Mouse (Mus musculus) cerebellum, postnatal 4 days (tissue): ENCODE results near the gene 9230102O04Rik.

Experiments
- DNase-seq, 2 experiments: peaks; one replicate each; pipeline ENCODE4 v3.0.0; 2022; ENCODE audit warnings: low spot score in 2 of 2, mixed read lengths in 1 of 2

9230102O04Rik gene

DNA sequence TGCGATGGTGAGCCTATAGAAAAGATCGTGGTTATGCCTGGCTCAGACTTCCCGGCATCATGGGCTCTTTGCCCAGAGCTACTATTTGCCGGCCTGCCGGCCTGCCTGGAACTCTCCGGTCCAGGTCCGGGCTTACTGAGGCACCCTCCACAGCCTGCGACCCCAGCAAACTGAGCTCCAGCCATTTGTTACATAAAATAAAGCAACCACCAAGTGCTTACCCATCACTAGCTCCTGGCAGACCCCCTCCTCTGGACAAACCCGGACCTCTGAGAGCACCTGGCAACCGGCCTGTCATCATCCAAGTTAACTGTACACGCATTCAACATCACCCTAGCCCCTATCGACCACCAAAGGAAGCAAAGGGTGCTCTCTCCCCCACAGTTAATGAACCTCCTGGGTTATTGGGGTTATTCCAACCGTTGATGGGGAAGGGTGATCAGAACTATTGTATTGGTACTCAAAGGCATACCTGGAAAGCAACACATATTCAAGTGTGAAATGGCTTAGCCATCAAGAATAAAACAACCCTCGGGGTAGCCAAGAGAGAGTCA lies 4.0 kb downstream of the 9230102O04Rik start:
- no peak for DNase-seq

DNA sequence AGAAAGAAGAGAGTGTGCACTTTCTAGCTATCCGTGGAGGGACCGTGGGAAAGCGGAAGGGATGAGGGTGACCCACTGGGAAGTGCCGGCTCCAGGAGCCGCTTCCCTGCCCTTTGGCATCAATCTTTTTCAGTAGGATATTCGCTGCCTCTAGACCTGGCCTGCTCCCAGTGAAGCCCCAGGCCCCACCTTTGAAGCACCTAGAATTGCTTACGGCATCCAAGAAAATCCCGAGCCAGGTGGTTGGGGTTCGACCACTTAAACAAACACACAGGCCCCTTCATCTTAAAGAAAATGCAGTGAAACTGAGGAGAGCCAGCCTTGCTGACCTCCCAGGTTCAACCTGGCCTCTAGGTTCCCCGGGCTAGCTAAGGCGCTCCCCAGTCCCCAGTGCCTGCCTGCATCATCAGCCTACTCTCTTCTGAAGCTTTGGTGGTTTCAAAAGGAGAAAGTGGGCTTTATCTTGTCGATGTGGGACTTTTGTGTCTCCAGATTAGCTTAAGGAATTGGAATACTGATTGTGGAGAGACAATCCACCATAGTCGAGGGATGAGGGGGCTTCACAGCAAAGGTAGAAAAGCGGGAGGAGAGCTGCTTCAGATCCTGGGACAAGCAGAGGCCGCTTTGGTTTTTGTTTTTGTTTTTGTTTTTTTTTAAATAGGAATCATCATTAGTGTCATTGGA lies 4.7 kb downstream of the 9230102O04Rik start:
- no peak for DNase-seq

DNA sequence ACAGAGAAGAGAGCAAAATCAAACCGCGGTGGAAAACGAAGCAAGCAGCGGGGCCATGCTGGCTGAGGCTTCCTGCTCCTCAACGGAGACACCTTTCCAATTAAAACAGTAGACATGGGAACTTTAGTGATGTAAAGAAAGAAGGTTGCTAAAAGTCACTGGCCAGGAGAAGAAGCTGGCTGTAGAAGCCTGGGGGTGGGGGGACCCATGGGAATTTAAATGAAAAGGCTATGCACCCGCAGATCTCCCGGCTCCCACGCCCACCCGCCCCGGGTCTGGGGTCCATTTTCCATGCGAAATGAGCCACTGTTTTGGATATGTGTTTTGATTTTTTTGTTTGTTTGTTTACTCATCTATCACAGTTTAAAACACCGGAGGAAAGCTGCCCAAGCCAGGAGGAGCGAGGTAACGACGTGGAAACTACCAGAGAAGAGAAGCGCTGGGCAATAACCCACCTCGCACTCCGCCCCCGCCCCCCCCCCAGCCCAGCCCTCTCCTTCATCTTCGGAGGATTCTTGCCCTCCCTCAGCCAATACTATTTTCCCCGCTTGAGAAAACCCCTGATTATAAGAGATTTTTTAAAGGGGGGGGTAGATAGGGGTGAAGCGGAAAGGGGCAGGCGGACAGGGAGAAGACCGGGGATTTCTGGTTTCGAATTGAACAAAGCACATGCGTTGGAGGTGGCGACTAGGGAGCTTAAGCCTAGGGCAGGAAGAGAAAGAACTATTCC lies 5.4 kb downstream of the 9230102O04Rik start:
- no peak for DNase-seq

DNA sequence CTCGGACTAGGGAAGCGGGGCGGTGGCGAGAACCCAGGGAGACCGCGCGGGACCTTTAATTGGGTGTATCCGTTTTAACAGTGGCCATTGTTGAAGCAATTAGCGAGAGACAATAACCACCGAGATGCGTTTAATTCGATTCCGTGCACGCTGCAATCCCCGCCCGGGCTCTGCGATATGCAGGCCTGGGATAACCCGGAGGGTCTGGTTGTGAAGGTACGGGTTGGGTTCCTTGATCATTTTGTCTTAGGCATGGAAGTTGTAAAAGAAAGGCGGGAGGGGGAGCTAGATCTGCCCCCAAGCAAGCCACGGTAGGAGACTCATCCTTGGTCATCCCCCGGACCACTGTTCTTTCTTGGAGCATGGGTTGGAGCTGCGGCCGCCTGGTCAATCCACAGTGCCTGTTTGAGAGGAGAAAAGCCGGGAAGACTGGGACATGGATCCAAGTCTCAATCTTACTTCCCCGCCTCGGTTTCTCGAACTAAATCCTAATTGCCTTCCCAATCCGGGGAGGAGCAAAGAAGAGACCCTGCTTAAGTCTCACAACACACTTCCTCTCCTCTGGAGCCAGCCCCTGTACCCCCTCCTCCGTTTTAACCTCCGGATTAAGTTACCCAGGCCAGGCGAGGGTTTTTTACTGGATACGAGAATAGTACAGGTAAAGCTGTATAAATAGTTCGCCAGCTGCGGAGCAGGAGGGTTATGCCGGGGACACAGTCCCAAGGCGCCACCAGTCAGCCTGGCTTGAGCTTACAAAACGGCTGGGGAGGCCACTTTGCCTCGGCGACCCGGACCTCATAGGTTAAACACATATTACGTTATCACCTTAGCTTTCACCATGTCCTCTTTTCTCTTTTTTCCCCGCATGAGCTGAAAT lies 6.2 kb downstream of the 9230102O04Rik start:
- DNase-seq = no peak

DNA sequence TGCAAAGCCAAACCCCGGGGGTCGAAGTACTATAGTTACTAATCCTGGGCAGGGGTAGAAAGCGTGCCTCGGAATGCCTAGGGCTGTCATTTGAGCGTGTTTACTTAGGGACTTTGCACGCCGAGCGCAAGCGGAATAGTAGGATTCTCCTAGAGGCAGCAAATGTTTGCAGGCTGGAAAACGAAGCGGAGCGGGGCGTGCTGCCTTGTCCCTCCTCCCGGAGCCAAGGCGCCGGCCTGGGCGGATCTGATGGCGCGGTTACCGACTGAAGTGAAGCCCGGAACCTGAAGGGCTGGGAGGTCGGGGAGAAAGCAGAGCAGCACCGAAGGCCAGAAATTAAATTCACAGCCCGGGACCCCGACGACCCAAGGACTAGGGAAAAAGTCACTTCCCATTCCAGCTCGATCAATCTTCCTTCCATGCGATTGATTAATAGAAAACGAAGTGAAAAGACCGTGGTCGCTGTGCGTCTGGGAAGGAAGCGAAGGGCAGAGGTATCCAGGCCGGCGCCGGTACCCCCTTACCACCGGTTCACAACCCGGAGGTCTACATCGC lies 6.9 kb downstream of the 9230102O04Rik start:
- no peak for DNase-seq

DNA sequence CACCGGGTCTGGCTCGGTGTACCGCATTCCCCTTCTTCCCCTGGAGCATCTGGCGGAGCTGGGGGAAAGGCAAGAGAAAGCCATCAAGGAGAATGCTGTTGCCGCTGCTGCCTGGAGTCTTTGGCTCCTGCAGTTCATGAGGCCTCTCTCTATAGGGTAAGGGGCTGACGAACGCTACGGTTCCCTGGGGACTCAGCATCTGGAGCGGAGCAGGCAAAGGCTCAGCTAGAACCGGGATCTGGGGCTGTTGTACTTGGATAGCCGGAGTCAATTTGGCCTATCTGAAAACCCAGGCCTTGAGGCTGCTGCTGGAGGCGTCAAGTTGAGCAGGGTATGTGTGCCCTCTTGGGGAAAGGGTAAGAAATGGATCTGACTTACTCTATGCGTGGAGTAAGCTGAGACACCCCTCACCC lies 7.7 kb downstream of the 9230102O04Rik start:
- DNase-seq = no peak

DNA sequence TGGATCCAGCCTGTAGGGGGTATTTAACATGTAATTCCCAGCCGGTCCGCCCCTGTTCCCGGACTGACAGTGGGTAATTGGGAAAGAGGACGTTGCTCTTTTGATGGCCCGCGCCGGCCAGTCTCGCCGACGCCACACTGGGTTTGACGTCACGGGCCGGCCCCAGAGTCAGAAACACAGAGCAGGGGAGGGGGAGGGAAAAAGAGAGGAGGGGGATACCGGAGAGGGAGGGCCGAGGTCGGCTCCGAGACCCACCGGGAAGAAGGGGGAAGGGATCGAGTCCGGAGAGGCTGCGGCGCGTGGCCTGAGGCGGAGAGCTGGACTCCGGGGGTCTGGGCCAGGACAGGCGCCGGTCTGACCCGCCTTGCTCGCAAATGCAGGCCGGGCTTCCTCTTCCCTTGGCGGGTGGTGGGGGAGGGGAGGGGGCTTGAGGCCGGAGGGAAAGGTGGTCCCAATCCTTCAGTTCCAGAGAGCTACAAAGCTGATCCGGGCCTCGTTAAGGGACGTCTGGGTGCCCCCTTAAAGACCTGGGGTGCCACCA lies 8.2 kb downstream of the 9230102O04Rik start, which contains the start of gene 4930412O13Rik:
Gene 4930412O13Rik (plus strand): TSS at position 202 of the 541 bp plus-strand sequence.
- no peak for DNase-seq

DNA sequence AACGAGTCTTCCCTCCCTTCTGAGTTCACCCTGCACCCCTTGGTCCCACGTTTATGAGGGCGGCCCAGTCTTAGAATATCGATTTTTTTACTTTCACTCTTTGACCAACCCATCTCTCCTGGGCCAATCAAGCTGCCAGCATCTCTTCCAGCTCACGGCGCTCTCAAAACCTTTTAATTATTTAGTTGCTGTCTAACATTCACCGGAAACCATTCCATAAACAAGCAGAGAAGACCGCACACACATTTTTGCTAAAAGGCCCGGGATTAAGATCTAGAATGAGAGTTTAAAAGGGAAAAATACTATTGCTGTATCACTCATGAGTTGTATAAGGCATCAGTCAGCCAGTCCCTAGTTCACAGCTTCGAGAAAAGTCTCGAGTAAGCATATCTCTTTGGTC lies 9.1 kb downstream of the 9230102O04Rik start:
- DNase-seq = no peak

DNA sequence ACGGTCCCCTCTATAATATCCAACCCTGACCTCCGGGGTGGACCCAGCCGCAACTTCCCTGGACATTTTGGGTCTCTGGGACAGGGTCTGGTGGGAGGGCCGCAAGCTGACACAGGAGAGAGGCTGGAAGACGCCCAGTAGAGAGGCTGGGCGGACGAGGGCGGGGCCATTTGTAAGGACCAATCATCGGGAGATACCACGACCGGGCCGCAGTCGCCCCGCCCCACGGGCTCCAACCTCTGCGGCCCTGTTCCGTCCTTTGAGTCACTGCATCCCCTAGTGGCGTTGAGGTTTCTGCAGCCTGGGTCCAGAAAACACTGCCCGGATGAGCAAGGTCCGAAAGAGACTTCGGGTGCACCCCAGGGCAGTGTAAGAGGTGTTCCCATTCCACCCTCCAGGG lies 9.8 kb downstream of the 9230102O04Rik start:
- DNase-seq = peak; percentile 59 to 81

DNA sequence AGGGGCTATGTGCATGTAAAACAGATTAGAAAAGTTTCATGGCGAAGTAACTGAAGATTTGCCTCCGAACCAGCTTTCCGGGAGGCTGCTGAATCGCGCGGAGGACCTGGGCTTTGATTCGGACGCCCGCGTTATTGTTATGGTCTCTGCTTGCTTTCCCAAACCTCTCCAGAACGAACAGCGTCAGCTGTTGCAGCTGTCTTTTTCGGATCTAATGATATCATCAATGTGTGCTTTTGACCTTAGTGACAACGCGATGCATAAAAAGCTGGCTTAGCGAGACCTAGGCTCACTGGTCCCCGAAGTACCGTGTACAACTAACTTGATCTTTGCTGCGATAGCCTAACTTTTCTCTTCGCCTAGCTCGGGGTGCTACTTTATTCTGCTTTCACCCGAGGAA lies 10.2 kb downstream of the 9230102O04Rik start:
- DNase-seq = no peak

DNA sequence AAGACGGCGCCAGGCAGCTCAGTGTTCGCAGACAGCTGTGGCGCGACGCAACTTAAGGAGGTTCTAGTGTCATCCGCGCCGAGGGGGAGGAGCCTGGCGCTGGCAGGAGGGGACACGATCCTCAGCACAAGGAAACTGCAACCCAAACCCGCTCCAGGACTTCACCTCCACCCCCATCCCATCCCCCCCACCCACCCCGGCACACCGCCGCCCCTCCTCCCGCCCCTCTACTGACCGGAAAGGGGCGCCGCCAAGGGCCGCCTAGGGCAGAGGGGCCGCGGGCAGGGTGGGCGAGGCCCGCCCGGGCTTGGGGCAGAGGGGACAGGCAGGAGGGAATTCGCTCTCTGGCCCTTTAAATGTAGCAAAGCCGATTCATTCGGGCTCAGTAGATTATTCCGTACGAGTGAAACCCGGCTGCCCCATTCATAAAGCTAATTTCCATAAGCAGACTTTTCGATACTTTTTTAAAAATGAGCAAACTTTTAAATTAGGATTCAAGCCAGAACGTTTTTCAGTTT lies 10.7 kb downstream of the 9230102O04Rik start:
- DNase-seq = no peak

DNA sequence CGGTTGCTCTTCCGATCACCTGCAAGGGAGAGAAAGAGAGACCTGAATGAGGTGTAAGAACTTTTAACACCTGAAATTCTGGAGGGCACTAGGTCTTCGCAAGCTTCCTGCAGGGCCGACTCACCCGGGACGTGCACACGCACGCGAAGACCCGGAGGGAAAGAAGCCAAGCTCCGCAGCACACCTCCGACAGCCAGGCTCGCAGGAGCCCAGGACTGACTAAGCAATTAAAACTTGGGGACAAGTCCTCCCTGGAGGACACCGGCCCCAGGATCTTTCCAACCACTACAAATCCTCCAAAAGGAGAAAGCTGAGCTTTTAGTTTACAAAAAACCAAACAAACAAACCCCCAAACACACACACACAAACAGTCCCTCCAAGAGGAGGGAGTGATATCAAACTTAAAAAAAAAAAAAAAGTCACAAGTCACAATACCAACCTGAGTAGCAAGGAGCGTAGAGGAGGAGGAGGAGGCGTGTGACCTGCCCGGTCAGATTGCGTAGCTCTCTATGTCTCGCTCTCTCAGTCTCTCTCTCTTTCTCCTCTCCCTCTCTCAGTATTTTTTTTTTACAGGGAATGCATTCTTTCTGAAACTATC lies 11.3 kb downstream of the 9230102O04Rik start:
- DNase-seq = no peak

DNA sequence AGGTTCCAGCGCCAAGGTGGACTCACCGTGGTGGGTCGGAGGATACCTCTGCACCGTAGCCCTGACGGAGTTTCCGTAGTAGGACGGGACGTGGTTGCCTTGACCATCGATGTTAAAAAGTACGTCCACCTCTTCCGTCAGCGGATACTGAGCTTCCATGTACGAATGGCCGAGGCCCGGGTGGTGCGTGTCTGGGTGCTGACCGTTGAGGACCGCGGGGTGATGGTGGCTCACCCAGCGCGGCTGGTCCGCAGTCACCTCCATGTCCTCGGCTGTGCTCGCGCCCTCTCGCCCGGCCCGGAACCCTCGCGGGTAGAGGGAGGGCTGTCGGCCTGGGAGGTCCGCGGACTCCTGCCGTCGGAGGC lies 12.0 kb downstream of the 9230102O04Rik start:
- DNase-seq = no peak

DNA sequence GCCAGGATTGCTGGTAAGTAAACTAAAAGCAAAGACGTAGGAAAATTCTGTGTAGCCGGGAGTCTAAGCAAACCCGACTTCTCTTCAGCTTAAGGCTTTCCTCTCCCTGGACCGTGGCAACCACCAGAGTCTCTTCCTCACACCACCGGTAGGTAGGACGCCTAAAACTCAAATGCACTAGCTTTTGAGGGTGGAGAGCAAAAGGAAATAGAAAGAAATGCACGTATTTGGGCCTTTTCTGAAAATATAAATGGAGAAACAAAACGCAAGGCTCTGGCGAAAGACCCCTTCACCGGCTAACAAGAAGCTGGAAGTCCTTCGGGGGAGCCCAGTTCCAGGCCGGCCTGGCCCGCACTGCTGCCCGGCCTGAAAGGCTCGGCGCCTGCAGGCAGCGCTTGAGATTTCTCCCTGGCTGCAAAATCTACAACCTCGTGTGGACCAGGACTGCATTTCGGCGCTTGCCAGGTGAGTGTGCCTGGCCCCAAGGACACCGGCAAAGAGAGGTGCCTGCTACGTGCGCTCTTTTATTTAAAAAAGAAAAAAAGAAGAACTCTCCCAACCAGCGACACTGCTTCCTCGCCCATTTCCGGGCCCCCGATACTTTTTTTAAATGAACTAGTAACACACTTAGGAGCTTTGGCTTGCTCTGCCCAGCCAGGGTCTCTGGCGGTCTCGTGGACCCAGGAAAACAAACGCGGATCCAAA lies 12.6 kb downstream of the 9230102O04Rik start:
- no peak for DNase-seq

DNA sequence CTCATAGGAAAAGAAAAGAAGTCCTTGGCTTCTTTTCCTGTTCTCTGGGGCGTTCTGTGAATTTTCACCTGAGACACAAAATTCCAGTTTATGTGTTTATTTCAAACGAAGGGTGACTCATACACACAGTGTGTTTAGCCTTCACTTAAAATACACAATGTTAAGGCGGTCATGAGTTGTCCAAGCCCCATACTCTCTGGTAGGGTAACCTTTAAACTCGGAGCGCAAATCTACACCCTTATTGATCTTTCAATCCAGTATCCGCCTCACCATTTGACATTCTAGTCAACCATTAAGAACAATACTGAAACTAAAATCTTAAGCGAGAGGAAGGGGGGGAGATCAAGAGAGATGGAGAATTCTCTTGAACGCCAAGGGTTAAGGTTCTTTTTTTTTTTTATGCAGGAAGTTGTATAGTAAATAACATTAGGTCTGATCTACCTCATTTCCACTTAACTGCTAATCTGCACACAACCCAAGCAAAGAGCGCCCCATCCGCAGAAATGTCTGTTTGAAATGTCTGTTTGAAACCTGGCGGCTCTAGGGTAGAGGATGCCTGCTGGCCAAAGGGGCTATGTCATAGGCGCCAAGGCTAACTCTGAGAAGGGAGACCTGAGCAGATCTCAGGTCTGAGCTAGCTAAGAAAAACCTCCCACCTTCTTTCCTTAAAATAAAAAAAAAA lies 13.5 kb downstream of the 9230102O04Rik start:
- DNase-seq = no peak

DNA sequence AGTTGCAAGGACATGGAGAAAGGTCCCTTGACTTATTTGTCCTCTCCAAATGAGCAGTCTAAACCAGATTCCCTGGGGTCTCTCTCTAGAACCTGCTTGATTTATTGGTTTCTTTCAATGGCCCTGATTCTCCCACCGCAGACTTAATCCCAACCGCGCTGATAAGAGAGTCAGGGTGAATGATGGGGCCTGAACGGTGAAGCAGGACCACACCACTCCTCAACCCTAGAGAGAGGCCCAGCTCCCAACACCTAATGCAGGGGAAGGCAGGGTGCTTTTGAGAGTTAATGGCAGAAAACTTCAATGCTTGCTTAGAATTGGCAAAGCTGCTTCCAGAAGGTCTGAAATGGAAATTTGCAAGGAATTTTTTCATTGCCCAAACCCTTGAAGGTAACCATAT lies 14.1 kb downstream of the 9230102O04Rik start:
- DNase-seq = no peak

DNA sequence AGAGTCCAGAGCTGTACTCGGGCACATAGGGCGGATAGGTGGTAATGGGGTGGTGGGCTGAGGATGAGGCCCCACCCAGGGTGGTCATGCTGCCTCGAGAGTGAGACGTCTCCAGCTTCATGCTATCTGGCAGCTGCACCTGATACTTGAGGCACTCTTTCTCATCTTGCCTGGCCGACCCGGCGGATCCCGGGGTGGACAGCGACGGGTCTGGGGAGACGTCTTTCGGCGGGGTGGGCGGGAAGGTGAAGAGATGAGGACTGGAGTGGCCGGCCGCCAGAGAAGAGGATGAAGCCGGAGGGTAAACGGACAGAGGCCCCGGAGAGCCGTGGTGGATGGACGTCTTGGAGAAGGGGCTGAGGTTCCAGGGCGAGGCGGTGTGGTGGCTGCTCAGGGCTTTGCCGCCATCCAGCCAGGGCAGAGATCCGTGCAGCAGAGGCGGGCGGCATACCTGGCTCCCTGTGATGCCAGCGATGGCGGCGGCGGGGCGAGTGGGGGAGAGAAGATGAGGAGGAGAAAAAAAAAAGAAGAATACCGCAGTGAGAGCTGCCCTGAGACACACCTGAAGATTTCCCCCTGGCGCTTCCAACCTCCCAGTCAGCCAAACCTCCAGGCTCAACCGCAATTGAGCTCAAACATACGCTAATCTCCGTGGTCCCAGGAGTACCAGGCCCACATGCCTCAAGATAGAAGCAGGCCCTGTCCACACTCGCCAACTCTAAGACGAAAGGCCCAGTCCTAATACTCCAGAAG lies 14.7 kb downstream of the 9230102O04Rik start:
- DNase-seq = no peak

DNA sequence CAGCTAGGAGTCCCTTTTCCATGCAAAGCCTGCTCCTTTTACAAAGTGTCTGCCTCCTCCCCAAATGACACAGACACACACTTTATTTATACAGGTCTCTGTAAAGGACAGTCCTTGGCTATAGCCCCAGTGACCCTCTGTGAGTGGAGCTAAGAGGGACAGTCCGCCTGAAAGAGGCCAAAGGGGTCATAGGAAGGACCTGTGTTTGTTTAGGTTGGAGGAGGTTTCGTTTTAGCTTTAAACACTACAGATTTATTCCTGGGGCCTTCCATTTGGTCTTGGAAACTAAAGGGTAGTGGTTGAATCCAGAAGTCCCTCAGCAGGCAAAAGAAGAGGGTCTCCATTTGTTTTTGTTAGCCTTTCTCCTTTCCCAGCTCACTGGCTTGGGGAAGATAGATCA lies 15.6 kb downstream of the 9230102O04Rik start:
- no peak for DNase-seq

DNA sequence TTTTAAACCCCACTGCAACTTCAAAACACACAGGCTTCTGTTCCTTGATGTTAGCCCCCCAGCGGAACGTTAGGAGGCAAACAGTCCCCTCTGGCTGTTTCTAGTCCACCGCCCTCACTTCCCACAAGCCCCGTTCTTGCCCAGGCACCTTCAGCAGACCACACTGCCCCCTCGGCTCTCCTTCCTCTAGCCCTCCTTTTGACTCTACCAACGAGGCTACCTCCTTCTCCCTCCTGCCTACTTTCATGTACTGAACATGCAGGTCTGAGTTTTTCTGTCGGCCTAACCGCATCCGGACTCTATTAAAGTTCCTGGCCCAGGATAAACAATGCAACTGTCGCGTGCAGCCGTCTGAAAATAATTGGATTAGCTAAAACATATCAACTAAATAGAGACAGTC lies 16.7 kb downstream of the 9230102O04Rik start:
- DNase-seq = no peak
